Mouse (Mus musculus): Measurements from ENCODE around the gene Armc2.

Armc2 gene

GRCm38 (mm10) chr10:41907950-41908349 lies 110.3 kb downstream of the Armc2 start:
- DNase-seq (ENCODE audit: low read depth, low spot score): no peak

- DNase-seq (ENCODE audit: low read depth, low spot score): no peak
These were observed 110.8 kb downstream of the Armc2 start for GRCm38 (mm10) chr10:41907473-41907872.

GRCm38 (mm10) chr10:41901864-41902263 lies 116.4 kb downstream of the Armc2 start:
- DNase-seq (ENCODE audit: low read depth, low spot score): peak; percentile 27

- no peak for DNase-seq (ENCODE audit: low read depth, low spot score)
These were observed 116.8 kb downstream of the Armc2 start for GRCm38 (mm10) chr10:41901456-41901855.

- no peak for DNase-seq (ENCODE audit: low read depth, low spot score)
These were observed 121.4 kb downstream of the Armc2 start for GRCm38 (mm10) chr10:41896865-41897264.

GRCm38 (mm10) chr10:41896425-41896824 lies 121.8 kb downstream of the Armc2 start:
- DNase-seq (ENCODE audit: low read depth, low spot score): no peak

DNA sequence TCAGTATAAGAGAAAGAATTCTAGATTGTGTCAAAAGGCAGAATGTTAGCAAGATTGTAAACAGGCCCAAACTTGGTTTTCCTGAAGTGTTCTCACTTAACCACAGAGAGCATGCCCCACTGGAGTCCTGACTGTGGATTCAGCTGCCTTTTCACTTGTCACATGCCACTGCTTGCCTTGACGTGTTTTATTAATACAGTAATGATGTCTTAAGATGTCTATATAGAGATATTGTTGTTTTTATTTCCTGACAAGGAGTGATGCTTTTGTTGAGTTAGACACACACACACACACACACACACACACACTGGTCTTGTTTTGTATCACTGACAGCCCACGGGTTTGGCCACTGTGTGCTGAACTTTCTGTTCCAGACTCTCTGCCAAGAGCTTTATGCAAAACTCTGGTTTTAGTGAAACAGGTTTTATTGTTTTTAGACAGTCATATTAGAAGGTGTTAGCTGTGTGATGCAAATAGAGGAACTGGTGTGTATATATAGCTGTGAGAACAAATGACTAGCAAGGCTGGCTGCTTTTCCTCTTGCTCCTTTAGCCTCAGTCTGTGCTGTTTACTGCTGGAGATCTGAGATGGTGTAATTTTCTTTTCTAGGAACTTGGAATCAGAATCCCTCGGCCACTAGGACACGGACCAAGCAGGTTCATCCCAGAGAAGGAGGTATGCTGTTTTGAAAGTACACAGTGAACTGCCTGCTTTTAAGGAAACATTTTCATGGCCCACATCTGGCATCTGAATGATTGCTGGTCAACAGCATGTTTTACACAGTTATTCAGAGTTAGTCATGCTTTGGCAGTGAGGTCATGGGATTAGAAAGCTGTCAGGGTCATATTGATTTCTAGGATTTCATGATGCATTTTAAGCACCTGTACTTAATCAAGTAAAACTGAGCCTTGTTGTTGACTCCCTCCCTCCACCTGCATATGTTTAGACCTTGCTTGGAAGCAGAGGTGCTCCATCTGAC lies 124.5 kb downstream of the Armc2 start:
- DNase-seq (ENCODE audit: low read depth, low spot score): peak; percentile 73

DNA sequence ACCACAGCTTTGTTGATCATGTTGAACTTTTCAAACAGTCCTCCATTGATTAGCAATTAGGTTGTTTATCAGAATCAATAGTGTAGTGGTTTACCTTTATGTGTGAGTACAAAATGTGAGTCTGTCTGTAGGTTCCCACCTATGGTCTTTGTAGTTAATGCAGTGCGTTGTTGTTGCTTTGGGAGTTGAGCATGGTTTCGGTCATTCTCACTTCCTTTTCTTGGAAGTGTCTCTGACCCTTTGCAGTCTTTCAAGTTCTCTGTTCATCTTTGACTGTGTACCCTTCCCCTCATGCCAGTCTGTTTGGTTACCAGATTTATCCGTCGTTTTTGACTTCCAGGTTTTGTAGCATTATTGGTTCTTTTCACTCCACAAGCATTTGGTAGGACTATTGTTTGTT lies 126.9 kb downstream of the Armc2 start:
- no peak for DNase-seq (ENCODE audit: low read depth, low spot score)

- no peak for DNase-seq (ENCODE audit: low read depth, low spot score)
These were observed 127.7 kb downstream of the Armc2 start for GRCm38 (mm10) chr10:41890537-41890936.

DNA sequence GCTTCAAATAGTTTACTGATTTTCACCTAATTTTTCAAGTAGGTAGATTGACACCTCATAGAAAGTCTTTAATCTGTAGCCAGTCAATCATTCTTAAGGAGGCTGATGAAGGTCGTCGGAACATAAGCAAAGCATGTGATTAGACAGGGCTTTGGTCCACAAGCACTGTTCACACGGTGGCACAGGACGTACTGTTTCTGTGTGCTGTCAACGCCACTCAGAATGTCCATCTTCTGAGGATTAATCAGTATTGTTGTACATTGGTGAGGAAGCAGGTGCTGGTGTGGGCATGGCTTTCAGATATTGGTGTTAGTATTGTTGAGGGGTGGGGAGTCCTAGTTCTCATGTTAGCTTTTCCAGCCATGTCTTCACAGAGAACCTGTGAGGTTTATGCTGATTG lies 128.7 kb downstream of the Armc2 start:
- no peak for DNase-seq (ENCODE audit: low read depth, low spot score)

DNA sequence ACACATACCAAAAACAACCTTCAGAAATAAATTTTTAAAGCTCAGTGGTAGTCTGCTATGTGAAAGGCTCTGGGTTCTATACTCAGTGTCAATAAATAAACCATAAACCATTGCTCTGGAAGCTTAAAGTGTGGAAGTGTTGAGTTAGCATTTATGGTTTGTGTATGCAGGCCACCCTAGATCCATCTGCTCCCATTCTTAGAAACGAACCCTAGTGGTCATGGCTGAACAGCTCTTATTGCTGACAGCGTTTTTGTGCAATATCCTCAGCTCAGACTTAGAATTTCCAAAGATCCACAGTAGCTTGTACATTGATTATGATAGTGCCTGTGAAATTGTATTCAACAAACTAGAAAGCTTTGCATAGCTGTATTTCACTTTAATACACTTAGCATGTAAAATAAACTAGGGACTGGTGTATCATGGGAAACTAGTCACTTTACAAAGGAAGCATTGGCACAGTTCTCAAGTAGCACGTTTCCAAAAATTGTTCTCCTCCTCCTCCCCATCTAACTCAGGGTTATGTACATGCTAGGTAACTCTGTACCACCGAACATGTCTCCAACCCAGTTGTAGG lies 129.8 kb downstream of the Armc2 start:
- DNase-seq (ENCODE audit: low read depth, low spot score): peak; percentile 25

DNA sequence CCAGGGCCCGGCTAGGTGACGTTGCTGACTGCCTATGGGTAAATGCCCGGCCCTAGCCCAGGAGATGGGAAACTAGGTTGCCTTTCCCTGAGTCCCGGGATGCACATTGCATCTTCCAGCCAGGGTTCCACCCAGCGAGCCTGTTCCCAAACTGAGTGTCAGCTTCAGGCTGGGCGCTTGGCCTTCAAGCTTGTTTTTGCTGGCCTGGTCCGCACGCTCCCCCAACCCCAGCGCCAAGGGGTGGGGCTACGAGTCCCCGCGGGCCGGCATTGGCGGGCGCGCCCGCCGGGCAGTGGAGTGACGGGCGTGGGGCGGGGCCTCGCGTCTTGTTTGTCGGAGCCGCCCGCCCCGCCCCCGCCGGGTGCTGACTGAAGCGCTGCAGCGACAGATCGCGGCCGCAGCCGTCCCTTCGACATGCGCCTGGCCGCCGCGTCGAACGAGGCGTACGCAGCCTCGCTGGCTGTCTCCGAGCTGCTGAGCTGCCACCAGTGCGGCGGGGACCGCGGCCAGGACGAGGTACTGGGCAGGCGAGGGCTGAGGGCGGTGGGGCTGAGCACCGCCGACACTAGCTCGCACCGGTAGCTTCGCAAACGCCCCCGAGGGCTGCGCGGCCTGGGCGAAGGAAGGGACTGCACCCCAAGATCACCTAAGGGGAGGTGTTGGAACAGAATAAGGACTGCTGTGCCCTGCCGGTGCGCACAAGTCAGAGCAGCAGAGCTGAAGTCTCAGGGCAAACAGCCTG lies 131.0 kb downstream of the Armc2 start:
- DNase-seq (ENCODE audit: low read depth, low spot score): peak; percentile 92

DNA sequence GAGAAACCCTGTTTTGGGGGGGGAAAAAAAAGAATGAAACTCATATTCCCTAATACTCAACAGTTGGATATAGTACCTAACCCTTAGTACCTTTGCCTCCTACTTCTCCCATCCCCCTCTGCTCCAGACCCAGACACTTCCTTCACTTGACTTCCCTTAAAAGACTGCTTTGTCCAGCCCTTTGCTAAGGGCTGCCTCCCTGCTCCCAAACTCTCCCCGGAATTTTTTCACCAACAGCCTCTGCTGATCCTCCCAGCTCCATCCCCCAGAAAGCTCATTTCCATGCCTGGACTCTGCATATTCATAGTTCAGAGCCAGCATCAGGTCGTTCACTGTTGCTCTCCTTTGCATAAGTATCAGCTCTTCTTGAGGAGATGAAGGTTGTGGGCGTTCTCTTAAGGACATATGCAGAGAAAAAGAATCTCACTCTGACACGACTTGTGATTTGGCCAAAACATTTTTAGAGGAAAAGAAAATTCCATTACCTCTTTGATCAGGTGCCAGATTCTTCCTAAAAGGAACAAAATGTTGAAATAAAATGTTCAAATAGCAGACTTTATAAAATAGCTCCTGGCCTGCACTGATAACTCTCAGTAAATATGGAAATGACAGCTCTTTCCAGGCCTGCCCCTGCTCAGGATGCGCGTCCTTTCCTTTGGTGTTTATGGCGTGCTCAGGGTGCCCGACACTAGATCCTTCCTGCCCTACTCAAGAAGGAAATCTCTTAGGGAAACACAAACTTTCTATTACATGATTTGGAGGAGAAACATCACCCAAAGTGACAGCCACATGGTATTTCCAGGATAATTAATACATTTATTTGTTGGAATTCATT lies 134.3 kb downstream of the Armc2 start:
- DNase-seq (ENCODE audit: low read depth, low spot score): no peak

DNA sequence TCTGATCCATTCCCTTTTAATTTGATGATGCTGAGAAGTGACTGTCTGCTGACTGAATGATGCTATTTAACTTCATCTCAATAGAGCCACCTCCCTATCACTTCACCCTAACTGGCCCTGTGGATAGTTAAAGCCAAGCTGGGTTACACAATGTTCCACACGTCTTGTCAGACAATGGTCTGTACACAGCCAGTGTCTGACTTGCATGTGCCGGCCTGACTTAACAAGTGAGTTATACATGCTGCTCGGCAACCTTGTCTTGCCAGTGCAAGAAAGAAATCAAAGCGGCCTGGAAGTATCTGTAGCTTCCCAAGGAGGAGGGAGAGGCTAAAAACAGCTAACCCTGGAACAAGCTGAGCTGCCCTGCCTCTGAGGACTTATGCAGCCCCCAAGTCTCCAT lies 136.8 kb downstream of the Armc2 start:
- DNase-seq (ENCODE audit: low read depth, low spot score): peak; percentile 18

DNA sequence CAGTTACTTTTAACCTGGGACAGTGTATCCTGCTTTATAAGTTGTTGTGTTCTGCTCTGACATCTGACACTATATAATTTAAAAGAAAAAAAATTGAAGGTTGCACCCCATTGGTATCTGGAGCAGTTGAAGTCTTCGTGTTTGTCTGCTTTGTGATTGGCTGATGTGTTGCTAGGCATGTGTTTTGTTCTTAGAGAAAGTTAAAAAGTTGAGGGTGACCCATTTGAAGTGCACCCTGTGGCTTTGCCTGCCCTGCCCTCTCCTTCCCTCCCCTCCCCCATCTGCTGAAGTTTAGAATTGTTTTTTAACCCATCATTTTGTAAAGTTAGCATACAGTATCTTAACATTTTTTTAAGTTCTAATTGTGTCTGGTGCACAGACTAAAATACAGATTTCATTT lies 137.5 kb downstream of the Armc2 start:
- DNase-seq (ENCODE audit: low read depth, low spot score): no peak

- no peak for DNase-seq (ENCODE audit: low read depth, low spot score)
These were observed 138.0 kb downstream of the Armc2 start for GRCm38 (mm10) chr10:41880206-41880605.

DNA sequence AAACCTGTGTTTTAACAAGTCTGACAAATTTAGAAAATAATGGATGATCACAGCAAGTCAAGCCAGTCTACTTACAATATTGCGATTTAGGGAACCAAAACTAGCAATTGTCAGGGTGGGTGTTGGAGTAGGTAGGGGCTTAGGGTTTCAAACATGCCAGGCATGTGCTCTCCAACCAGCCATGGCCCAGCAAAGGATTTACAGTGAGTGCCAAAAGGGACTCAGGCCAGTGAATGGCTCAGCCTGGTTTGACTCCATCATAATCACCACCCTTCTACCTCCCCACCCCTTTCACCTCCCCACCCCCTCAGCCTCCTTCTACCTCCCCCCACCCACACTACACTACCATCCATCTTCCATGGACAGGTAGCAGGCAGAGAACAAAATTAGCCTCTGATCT lies 138.6 kb downstream of the Armc2 start:
- no peak for DNase-seq (ENCODE audit: low read depth, low spot score)

DNA sequence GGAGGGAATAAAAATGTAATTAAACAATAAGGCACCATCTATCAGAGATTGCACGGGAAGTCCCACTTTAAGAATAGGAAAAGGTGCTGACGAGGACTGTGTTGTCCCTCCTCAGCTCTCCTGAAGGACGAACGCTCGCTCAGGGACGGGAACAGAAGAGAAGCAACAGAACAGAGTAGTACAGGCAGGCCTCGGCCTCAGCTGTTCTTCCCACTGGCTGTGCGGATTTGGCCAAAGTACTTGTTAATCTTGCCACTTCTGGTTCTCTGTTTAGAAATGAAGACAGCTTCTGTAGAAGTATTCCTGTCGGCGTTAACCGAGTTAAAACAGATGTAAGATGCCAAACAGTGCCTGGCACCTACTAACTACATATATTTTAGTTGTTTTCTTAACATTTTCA lies 139.9 kb downstream of the Armc2 start:
- DNase-seq (ENCODE audit: low read depth, low spot score): no peak

DNA sequence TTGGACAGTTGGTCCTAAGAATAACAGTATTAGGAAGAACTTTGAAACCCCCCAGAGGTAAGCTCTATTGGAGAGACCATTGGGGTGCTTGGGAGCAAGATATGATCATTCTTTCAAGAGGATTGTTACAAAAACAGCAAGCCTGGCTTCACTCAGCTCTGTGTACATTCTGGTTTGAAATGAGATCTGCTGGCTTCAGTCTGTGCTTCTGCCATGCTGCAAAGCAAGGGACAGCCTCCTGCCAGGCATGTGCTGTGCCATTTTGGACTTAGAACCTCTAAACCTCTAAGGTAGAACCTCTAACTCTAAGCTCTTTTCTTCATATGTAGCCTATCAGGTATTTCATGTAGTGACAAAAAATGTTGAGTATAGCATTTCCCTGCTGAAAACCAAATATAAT lies 142.6 kb downstream of the Armc2 start:
- no peak for DNase-seq (ENCODE audit: low read depth, low spot score)

- DNase-seq (ENCODE audit: low read depth, low spot score): no peak
These were observed 146.7 kb downstream of the Armc2 start for GRCm38 (mm10) chr10:41871564-41871963.

- DNase-seq (ENCODE audit: low read depth, low spot score): no peak
These were observed 148.1 kb downstream of the Armc2 start for GRCm38 (mm10) chr10:41870101-41870500.

Data from skeletal muscle tissue, adult 2 months (tissue).